Mouse (Mus musculus) thymus, adult 2 months (tissue): ENCODE data around the gene Axin1.

Source experiments
- CTCF ChIP-seq: fragments of 200-500 bp; IDR thresholded peaks from 2 replicates; pipeline ENCODE4 v1.5.1; 2012; ENCODE audit warnings: mild to moderate bottlenecking, control low read depth, low read length, moderate library complexity, borderline replicate concordance; ENCODE audit not compliant: control insufficient read depth, poor library complexity, insufficient read depth; ENCODE audit errors: extremely low read depth
- POLR2A ChIP-seq: fragments of 200-500 bp; IDR thresholded peaks from 2 replicates; pipeline ENCODE4 v1.6.1; 2012; ENCODE audit warnings: mild to moderate bottlenecking, low read length, control low read depth, moderate library complexity; ENCODE audit not compliant: control insufficient read depth, poor library complexity, insufficient read depth; ENCODE audit errors: extremely low read depth

GRCm38 (mm10) chr17:26239551-26239950, 101.1 kb downstream of the Axin1 start:
- TF ChIP-seq POLR2A (no peak), CTCF (no peak)
